Mouse (Mus musculus) liver, postnatal 0 days (tissue): ENCODE results near the gene Ccdc24. TPM values are rescaled to one million over a fixed set of nuclear protein-coding genes. Genes with fewer than 3 reads are reported as not detected.

Source experiments
- ATAC-seq: fragments of 200-750 bp; cut with Nextera tagmentation; 2 replicates; pipeline ENCODE4 v1.8.0; 2017; ENCODE audit warnings: mild to moderate bottlenecking, moderate library complexity
- DNase-seq: peaks from one replicate; pipeline ENCODE4 v3.0.0-alpha.2; 2016
- H3K27ac ChIP-seq: fragments of 300-500 bp; sonication (generic); 2 replicates; pipeline ENCODE4 v1.5.1; 2014; ENCODE audit warnings: antibody characterized with exemption, moderate library complexity, mild to moderate bottlenecking, low read depth
- H3K27me3 ChIP-seq: fragments of 300-500 bp; sonication (generic); 2 replicates; pipeline ENCODE4 v1.6.1; 2014; ENCODE audit warnings: low read length, control low read depth, mixed read lengths; ENCODE audit not compliant: insufficient read depth
- H3K36me3 ChIP-seq: fragments of 300-500 bp; sonication (generic); replicated peaks from 2 replicates; pipeline ENCODE4 v1.6.1; 2014; ENCODE audit warnings: mild to moderate bottlenecking, control low read depth, low read length, moderate library complexity, mixed read lengths; ENCODE audit not compliant: insufficient read depth
- H3K4me1 ChIP-seq: fragments of 300-500 bp; sonication (generic); 2 replicates; pipeline ENCODE4 v1.6.1; 2014; ENCODE audit warnings: antibody characterized with exemption, mild to moderate bottlenecking, control low read depth; ENCODE audit not compliant: insufficient read depth
- H3K4me2 ChIP-seq: fragments of 300-500 bp; sonication (generic); 2 replicates; pipeline ENCODE4 v1.6.1; 2014; ENCODE audit warnings: low read depth, mild to moderate bottlenecking, low read length, moderate library complexity, mixed read lengths
- H3K4me3 ChIP-seq: fragments of 300-500 bp; sonication (generic); 2 replicates; pipeline ENCODE4 v1.5.1; 2014; ENCODE audit warnings: low read depth, low read length
- H3K9ac ChIP-seq: fragments of 300-500 bp; sonication (generic); replicated peaks from 2 replicates; pipeline ENCODE4 v1.6.1; 2014; ENCODE audit warnings: mild to moderate bottlenecking, moderate library complexity
- H3K9me3 ChIP-seq: fragments of 300-500 bp; sonication (generic); 2 replicates; pipeline ENCODE4 v1.6.1; 2016; ENCODE audit warnings: mild to moderate bottlenecking, control low read depth, low read length, mixed read lengths
- CTCF ChIP-seq: sonication (generic); IDR thresholded peaks from 2 replicates; pipeline ENCODE4 v1.5.1; 2016; ENCODE audit warnings: antibody characterized with exemption, low read depth
- EP300 ChIP-seq: IDR thresholded peaks from 2 replicates; pipeline ENCODE4 v1.6.1; 2016; ENCODE audit warnings: antibody characterized with exemption, low read depth, mild to moderate bottlenecking
- WGBS: fragments of 180-500 bp; shearing (Covaris S2); extraction: QIAGEN DNeasy Blood & Tissue Kit; methylation state at CpG from one replicate; pipeline ENCODE4 v1.1.7; 2014; ENCODE audit not compliant: insufficient replicate concordance; 5-methylcytosine and 5-hydroxymethylcytosine counted together
- polyA plus RNA-seq: library from polyadenylated mRNA; unstranded; fragments of >200 nt; fragmentation: Nextera tagmentation; extraction: Ambion mirVana; gene quantifications from 2 replicates; pipeline ENCODE4 v1.2.1, GENCODE M21; 2015

The Ccdc24 gene
- polyA plus RNA-seq, 1 experiment from 2014 or later: 0.34 TPM

DNA sequence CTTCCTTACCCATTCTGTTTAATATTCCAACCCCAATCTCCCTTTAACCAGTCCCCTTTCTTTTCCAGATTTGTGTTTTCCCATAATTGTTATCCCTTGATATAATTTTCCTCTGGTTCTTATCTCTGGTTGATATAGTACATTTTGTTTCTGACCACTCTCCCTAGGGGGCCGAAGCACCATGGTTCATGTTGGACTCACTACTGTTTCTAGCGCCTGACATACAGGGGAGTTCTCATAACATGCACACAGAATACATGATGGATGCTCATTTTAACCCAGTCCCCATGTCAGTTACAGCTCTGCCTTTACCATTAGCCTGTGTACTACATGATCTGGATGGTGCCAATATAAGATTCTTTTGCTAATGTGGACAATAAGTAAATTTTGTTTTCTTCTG is 15.6 kb upstream of the Ccdc24 start:
- H3K27ac ChIP-seq: no peak overlapping the region
- H3K4me3 ChIP-seq: no peak overlapping the region; the same call in 1 of the 2 replicates
- H3K4me1 ChIP-seq: peaks cover 21% of the 10 kb centered on the region
- no peak for TF ChIP-seq EP300
- no peak for TF ChIP-seq CTCF
- H3K9ac ChIP-seq: no peak overlapping the region; the same call in 1 of the 2 replicates
- peak overlapping the region; percentile 93; the same call in 1 of the 2 replicates for H3K4me2 ChIP-seq
- peaks cover 35% of the 10 kb centered on the region for H3K36me3 ChIP-seq
- WGBS: 68% methylated on average over 2 of the region's 2 CpGs
- no peaks in the 10 kb centered on the region for H3K9me3 ChIP-seq
- ATAC-seq (no peak), DNase-seq (no peak)
- H3K27me3 ChIP-seq: peaks cover 9% of the 10 kb centered on the region

DNA sequence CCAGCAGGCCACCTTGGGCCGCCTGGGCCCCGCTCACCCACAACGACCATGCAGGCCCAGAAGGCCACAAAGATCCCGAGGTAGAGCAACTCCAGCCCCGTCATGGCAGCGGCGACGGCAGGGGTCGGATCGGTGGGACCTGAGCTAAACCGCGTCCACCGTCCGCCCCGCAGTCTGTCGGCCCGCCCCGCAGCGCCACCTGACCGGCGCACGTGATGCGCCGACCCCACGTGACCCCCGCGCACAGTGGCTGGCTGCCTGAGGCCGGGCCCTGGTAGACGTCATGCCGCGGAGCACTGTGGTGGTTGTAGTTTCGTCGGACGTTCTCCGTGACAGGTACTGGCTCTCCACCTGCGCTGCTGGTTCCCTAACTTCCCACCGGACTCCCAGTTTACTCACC is 14.8 kb upstream of the Ccdc24 start, which contains the start of gene Atp6v0b:
TSS of gene Atp6v0b (minus strand) at position 201 of the 400 bp plus-strand sequence.
- H3K4me2 ChIP-seq: peak within 1 kb of the TSS; percentile 93
- H3K27me3 ChIP-seq: peaks cover 17% of the 10 kb centered on the region
- H3K4me3 ChIP-seq: peak within 1 kb of the TSS; percentile 93
- ATAC-seq (peak; percentile 92), DNase-seq (peak; percentile 96)
- H3K9ac ChIP-seq: peak within 1 kb of the TSS; percentile 94
- H3K4me1 ChIP-seq: peaks cover 21% of the 10 kb centered on the region
- H3K9me3 ChIP-seq: no peaks in the 10 kb centered on the region
- WGBS: 4% methylated on average over 33 of the region's 37 CpGs
- H3K36me3 ChIP-seq: peaks cover 35% of the 10 kb centered on the region
- H3K27ac ChIP-seq: peak within 1 kb of the TSS; percentile 83
- TF ChIP-seq CTCF (no peak), EP300 (no peak)

DNA sequence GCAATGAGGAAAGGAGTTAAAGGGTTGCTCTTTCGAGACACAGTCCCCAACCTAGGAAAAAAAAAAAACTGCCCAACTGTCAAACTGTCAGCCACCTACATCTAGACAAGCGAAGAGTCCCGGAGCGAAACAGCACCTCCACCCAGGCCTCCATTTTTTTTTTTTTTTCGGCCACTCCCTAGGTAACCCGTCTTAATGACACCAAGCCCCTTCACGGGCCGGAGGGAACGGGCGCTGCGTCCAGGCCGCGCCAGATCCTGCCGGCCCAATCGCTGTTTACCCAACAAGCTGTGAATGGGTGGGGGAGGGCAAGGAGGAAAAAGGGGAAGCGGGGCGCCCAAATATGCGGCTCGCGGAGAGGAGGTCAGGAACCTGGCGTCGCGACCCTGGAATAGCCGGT is 14.3 kb upstream of the Ccdc24 start:
- DNase-seq: peak; percentile 65
- TF ChIP-seq CTCF (no peak), EP300 (no peak)
- H3K27ac ChIP-seq: peak overlapping the region; percentile 83
- H3K4me2 ChIP-seq: peak overlapping the region; percentile 93
- peak overlapping the region; percentile 93 for H3K4me3 ChIP-seq
- H3K36me3 ChIP-seq: peaks cover 35% of the 10 kb centered on the region
- peaks cover 21% of the 10 kb centered on the region for H3K4me1 ChIP-seq
- WGBS: under 1% methylated on average over 24 of the region's 24 CpGs
- peaks cover 20% of the 10 kb centered on the region for H3K27me3 ChIP-seq
- peak; percentile 24 for ATAC-seq
- peak overlapping the region; percentile 94 for H3K9ac ChIP-seq
- no peaks in the 10 kb centered on the region for H3K9me3 ChIP-seq

DNA sequence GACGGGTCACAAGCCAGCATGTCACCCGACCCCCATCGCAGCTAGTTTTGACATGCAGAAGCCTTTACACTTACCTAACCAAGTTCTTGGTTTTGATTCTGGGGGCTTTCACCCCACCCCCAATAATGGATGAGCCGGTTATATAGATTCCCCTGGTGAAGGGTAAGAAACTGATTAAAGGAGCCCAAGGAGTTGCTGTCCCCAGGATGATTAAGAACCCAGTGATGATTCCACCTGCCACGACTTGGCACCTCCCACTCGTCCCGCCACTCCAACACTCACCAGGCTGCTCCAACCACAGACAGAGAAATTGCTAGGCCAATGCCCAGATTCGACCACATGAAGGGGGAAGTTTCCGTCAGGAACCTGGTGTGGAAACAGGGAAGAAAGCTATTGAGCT is 13.6 kb upstream of the Ccdc24 start:
- H3K27ac ChIP-seq: no peak overlapping the region
- TF ChIP-seq CTCF (no peak), EP300 (no peak)
- H3K4me2 ChIP-seq: peak overlapping the region; percentile 93
- H3K4me3 ChIP-seq: peak overlapping the region; percentile 93
- H3K4me1 ChIP-seq: peaks cover 16% of the 10 kb centered on the region
- no peak for DNase-seq
- H3K9me3 ChIP-seq: no peaks in the 10 kb centered on the region
- WGBS: 69% methylated on average over 9 of the region's 9 CpGs
- no peak for ATAC-seq
- H3K27me3 ChIP-seq: peaks cover 22% of the 10 kb centered on the region
- H3K36me3 ChIP-seq: peaks cover 35% of the 10 kb centered on the region
- H3K9ac ChIP-seq: peak overlapping the region; percentile 94

DNA sequence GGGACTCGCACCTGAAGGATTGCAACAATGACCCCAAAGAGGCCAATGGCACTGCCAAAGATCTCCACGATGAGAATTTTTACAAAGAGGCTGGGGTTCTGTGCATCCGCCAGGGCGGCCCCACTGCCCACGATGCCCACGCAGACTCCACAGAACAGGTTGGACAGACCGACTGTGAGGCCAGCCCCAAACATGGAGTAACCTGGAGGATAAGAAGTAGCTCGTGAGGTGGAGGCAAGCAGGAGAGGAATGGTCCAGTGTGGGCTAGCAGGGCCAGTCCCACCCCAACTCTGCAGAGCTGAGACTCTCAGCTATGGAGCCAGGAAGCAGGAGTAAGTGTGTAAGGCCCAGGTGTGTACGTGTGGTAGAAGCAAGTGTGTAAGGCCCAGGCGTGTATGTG is 12.7 kb upstream of the Ccdc24 start:
- no peak for TF ChIP-seq CTCF
- no peak for TF ChIP-seq EP300
- H3K27ac ChIP-seq: no peak overlapping the region
- no peak overlapping the region for H3K4me3 ChIP-seq
- WGBS: 91% methylated on average over 10 of the region's 10 CpGs
- no peak for DNase-seq
- peaks cover 14% of the 10 kb centered on the region for H3K4me1 ChIP-seq
- H3K9me3 ChIP-seq: no peaks in the 10 kb centered on the region
- no peak overlapping the region for H3K4me2 ChIP-seq
- ATAC-seq: no peak
- H3K27me3 ChIP-seq: peaks cover 24% of the 10 kb centered on the region
- no peak overlapping the region for H3K9ac ChIP-seq
- peaks cover 32% of the 10 kb centered on the region for H3K36me3 ChIP-seq

DNA sequence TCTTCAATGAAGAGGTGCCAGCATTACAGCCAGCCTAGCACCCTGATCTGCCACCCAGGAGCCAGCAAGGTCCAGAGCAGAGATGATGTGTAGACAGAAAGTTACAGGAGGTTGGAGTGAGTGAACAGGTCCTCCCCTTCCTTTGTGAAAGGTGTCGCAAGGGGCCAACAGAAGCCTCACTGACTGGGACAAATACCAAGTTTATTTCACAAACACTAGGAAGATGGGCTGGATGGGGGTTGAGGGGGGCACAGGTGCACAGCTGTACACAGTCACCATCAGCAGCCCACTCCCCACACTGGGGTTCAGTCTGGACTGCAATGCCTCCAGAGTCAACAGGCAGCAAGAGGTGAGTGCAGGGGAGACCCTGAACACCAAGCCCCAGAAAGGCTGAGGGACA is 11.8 kb upstream of the Ccdc24 start:
- peaks cover 24% of the 10 kb centered on the region for H3K27me3 ChIP-seq
- H3K4me1 ChIP-seq: peaks cover 14% of the 10 kb centered on the region
- H3K9me3 ChIP-seq: no peaks in the 10 kb centered on the region
- H3K4me3 ChIP-seq: no peak overlapping the region
- H3K4me2 ChIP-seq: no peak overlapping the region
- no peak overlapping the region for H3K27ac ChIP-seq
- H3K9ac ChIP-seq: no peak overlapping the region
- H3K36me3 ChIP-seq: peaks cover 23% of the 10 kb centered on the region
- TF ChIP-seq EP300 (no peak), CTCF (no peak)
- DNase-seq: no peak
- WGBS: 67% methylated on average over 1 of the region's 1 CpGs
- no peak for ATAC-seq
